Comparison of ENCODE assay signal across 8 mouse cellular contexts in genomic region chr17:46553469-46553868, GRCm38 (mm10). TPM values are rescaled to one million over a fixed set of nuclear protein-coding genes. Genes with fewer than 3 reads are reported as not detected.
DNase-seq lines count a peak whose midpoint lies in the region; ATAC-seq lines count a peak whose summit lies in the region.

No protein-coding gene starts in this region.

- H3K27me3 ChIP-seq in heart, embryonic 14.5 days (ENCODE audit: control insufficient read depth, insufficient read depth, low read length) = no peaks in the 10 kb centered on the region
- no peaks in the 10 kb centered on the region for H3K27me3 ChIP-seq in liver, embryonic 13.5 days

- H3K9me3 ChIP-seq in heart, embryonic 14.5 days (ENCODE audit: control insufficient read depth, low read length) = no peaks in the 10 kb centered on the region
- no peaks in the 10 kb centered on the region for H3K9me3 ChIP-seq in liver, embryonic 13.5 days (replicated peaks)

- peak; percentile 40 to 42 for DNase-seq in cerebellum, postnatal 25 days
- DNase-seq in cerebellum, postnatal 10 days = no peak
- peak; percentile 9 for DNase-seq in 3T3-L1 (ENCODE audit: low read depth, low spot score)
- no peak for DNase-seq in liver, embryonic 13.5 days
- DNase-seq in left cerebral cortex, postnatal 25 days (ENCODE audit: low spot score in 2 of 2) = no peak
- no peak for DNase-seq in spleen, adult 18-20 months

- intact Hi-C loops in left cerebral cortex, postnatal 25 days (cut with DNase I) = no loop called here

- H3K36me3 ChIP-seq in heart, embryonic 14.5 days (ENCODE audit: control insufficient read depth, insufficient read depth, low read length) = peaks cover 41% of the 10 kb centered on the region
- H3K36me3 ChIP-seq in liver, embryonic 13.5 days = peaks cover 39% of the 10 kb centered on the region

- H3K4me2 ChIP-seq in heart, embryonic 14.5 days (ENCODE audit: low read length) = peak overlapping the region; percentile 76
- H3K4me2 ChIP-seq in liver, embryonic 13.5 days = peak overlapping the region; percentile 99

- peak overlapping the region; percentile 93 to 95 for H3K27ac ChIP-seq in heart, embryonic 14.5 days (replicated peaks in 1 of 2; ENCODE audit: control insufficient read depth in 1 of 2, insufficient read depth in 1 of 2, low read depth in 2 of 2, low read length in 2 of 2)
- H3K27ac ChIP-seq in liver, embryonic 13.5 days = peak overlapping the region; percentile 50; the same call in 1 of the 2 replicates

- WGBS in heart, embryonic 14.5 days = 18% methylated on average over 11 of the region's 11 CpGs
- 78% methylated on average over 11 of the region's 11 CpGs for WGBS in liver, embryonic 13.5 days (ENCODE audit: insufficient replicate concordance)

- peak overlapping the region; percentile 100 for H3K9ac ChIP-seq in heart, embryonic 14.5 days (ENCODE audit: low read length)
- peak overlapping the region; percentile 50; the same call in 1 of the 2 replicates for H3K9ac ChIP-seq in liver, embryonic 13.5 days

- no peak for ATAC-seq in heart, embryonic 14.5 days (ENCODE audit: insufficient number of reproducible peaks, insufficient read depth, low FRiP score, low read depth)
- no peak for ATAC-seq in liver, embryonic 13.5 days (ENCODE audit: low read depth)
- no peak for ATAC-seq in megakaryocyte-erythroid progenitor cell, adult 5-6 weeks (replicated peaks; ENCODE audit: low FRiP score, low TSS enrichment, poor library complexity, severe bottlenecking)

- peak overlapping the region; percentile 90 to 99 for H3K4me3 ChIP-seq in heart, embryonic 14.5 days (ENCODE audit: control insufficient read depth in 1 of 2, insufficient read depth in 1 of 2, low read depth in 1 of 2, low read length in 2 of 2)
- peak overlapping the region; percentile 94 for H3K4me3 ChIP-seq in liver, embryonic 13.5 days (replicated peaks)

- H3K4me1 ChIP-seq in heart, embryonic 14.5 days (ENCODE audit: control insufficient read depth in 2 of 2, insufficient read depth in 2 of 2, low read length in 2 of 2) = peaks cover 11 to 33% of the 10 kb centered on the region in 2 experiments
- peaks cover 48% of the 10 kb centered on the region for H3K4me1 ChIP-seq in liver, embryonic 13.5 days (replicated peaks)

RNA-seq across cellular contexts. Expression of gene Srf, which starts 2.5 kb away (rescaled TPM):
- polyA plus RNA-seq in heart, embryonic 14.5 days (2014; fragmentation: Nextera tagmentation; extraction: Ambion mirVana) = 15.6 and 17.8 TPM in 2 replicates
- 2.9 and 3.2 TPM in 2 replicates for polyA plus RNA-seq in liver, embryonic 13.5 days (2015; fragmentation: Nextera tagmentation; extraction: Ambion mirVana)
- total RNA-seq in left cerebral cortex, postnatal 25 days (2021) = 10 to 100 TPM; 58.8 to 63.8 TPM
- 26.2 and 44.3 TPM in 2 replicates for total RNA-seq in megakaryocyte-erythroid progenitor cell, adult 5-6 weeks (2014; fragmentation: Nextera tagmentation)
- total RNA-seq in megakaryocyte-erythroid progenitor cell, adult 5-6 weeks (2017) = 19.3 and 20.5 TPM in 2 replicates

RNA-seq across cellular contexts. Expression of gene Cul9, which starts 7.3 kb away (rescaled TPM):
- polyA plus RNA-seq in heart, embryonic 14.5 days (2014; fragmentation: Nextera tagmentation; extraction: Ambion mirVana) = 4.6 and 5.1 TPM in 2 replicates
- 0.44 and 0.84 TPM in 2 replicates for polyA plus RNA-seq in liver, embryonic 13.5 days (2015; fragmentation: Nextera tagmentation; extraction: Ambion mirVana)
- total RNA-seq in left cerebral cortex, postnatal 25 days (2021) = 10 to 100 TPM; 55.8 to 59.3 TPM
- 14.1 and 19.6 TPM in 2 replicates for total RNA-seq in megakaryocyte-erythroid progenitor cell, adult 5-6 weeks (2014; fragmentation: Nextera tagmentation)
- 2.5 and 4.8 TPM in 2 replicates for total RNA-seq in megakaryocyte-erythroid progenitor cell, adult 5-6 weeks (2017)

RNA-seq across cellular contexts. Expression of gene Dnph1, which starts 57.0 kb away (rescaled TPM):
- polyA plus RNA-seq in heart, embryonic 14.5 days (2014; fragmentation: Nextera tagmentation; extraction: Ambion mirVana) = 25.8 and 26.4 TPM in 2 replicates
- polyA plus RNA-seq in liver, embryonic 13.5 days (2015; fragmentation: Nextera tagmentation; extraction: Ambion mirVana) = 34.6 and 35.1 TPM in 2 replicates
- total RNA-seq in left cerebral cortex, postnatal 25 days (2021) = 1 to 10 TPM; 3.2 to 3.6 TPM
- total RNA-seq in megakaryocyte-erythroid progenitor cell, adult 5-6 weeks (2014; fragmentation: Nextera tagmentation) = 49.4 and 60.5 TPM in 2 replicates
- total RNA-seq in megakaryocyte-erythroid progenitor cell, adult 5-6 weeks (2017) = 15.6 and 27.7 TPM in 2 replicates

Comparison
In these comparisons a context has a peak if more than half of its experiments do, and no peak if none do; other contexts are left out.
1. DNase-seq: peak in cerebellum, postnatal 25 days (2 of 2) and 3T3-L1 (single experiment); none in cerebellum, postnatal 10 days (0 of 2), liver, embryonic 13.5 days (single experiment), left cerebral cortex, postnatal 25 days (0 of 2) and spleen, adult 18-20 months (0 of 2).